Mouse (Mus musculus): ENCODE results near the gene Atrip. TPM values are rescaled to one million over a fixed set of nuclear protein-coding genes. Genes with fewer than 3 reads are reported as not detected.
A peak's percentile ranks its signal among the peaks of the same experiment; 100 is the strongest.

Atrip gene
- total and polyA plus RNA-seq, 2 experiments from 2014 or later: 34.6 to 45.2 TPM

GRCm38 (mm10) chr9:109093786-109094552 is 20.0 kb upstream of the Atrip start:
- H3K9ac ChIP-seq: peak overlapping the region; percentile 95
- DNase-seq: no peak
- 16% methylated on average over 11 of the region's 11 CpGs for WGBS

DNA sequence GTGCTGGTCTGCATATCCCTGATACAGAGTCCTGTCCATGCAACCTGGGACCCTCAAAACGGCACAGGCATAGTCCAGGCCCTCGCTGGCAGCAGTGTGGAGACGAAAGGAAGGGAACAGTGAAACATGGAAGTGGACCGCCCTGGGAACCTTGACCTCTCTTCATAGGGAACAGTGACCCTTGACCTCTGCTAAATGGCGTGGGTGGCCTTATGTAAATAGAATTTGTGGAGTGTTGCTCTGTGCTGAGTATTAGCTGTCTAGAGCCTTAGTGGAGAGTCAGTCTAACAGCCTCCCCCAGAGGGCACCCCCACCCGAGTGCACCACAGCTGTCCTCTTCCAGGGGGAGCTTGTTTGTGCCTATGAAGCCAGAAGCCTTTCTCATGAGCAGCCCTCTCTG is 18.9 kb upstream of the Atrip start:
- Histone ChIP-seq H3K9me3 (ENCODE audit: low read length) (no peaks in the 10 kb centered on the region), H3K27me3 (ENCODE audit: insufficient read depth, low read length) (no peaks in the 10 kb centered on the region), H3K4me2 (ENCODE audit: low read depth) (no peak overlapping the region), H3K9ac (no peak overlapping the region), H3K27ac (ENCODE audit: low read depth, low read length) (no peak overlapping the region), H3K4me3 (ENCODE audit: low read depth, low read length) (no peak overlapping the region), H3K36me3 (ENCODE audit: insufficient read depth) (peaks cover 13% of the 10 kb centered on the region), H3K4me1 (ENCODE audit: insufficient read depth) (peaks cover 23% of the 10 kb centered on the region)
- WGBS: 63% methylated on average over 6 of the region's 6 CpGs
- 0 out of 2 replicates have a peak, but pooled peaks have one; percentile 4 for TF ChIP-seq CTCF (IDR thresholded peaks at IDR 0.05; ENCODE audit: low read depth)
- DNase-seq (no peak), ATAC-seq (no peak)

More at GRCm38 (mm10) chr9:109093786-109094552, 20.0 kb upstream of the Atrip start:
- no peak for TF ChIP-seq CTCF (IDR thresholded peaks at IDR 0.05; ENCODE audit: low read depth)
- Histone ChIP-seq H3K4me1 (ENCODE audit: insufficient read depth) (peaks cover 35% of the 10 kb centered on the region), H3K36me3 (ENCODE audit: insufficient read depth) (peaks cover 13% of the 10 kb centered on the region), H3K9me3 (ENCODE audit: low read length) (no peaks in the 10 kb centered on the region), H3K27me3 (ENCODE audit: insufficient read depth, low read length) (no peaks in the 10 kb centered on the region), H3K27ac (ENCODE audit: low read depth, low read length) (peak overlapping the region; percentile 100), H3K4me2 (ENCODE audit: low read depth) (peak overlapping the region; percentile 83), H3K4me3 (ENCODE audit: low read depth, low read length) (peak overlapping the region; percentile 71)
- no peak for ATAC-seq

DNA sequence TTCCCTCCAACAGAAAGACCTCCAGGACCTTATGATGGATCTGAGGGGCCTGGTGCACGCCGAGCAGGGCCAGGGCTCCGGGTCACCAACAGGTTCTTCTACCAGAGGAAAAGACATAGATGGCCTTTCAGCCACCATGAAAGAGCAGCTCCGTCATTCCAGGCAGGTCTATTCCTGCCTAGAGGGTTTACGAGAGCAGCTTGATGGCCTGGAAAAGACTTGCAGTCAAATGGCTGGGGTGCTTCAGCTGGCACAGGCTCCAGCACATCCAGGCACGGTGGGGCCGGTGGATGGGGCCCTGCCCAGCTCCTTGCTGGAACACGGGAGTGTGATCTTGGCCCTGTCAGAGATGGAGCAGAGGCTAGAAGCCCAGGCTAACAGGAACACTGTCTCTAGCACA is 17.9 kb upstream of the Atrip start:
- Histone ChIP-seq H3K4me1 (ENCODE audit: insufficient read depth) (peaks cover 13% of the 10 kb centered on the region), H3K9ac (no peak overlapping the region), H3K9me3 (ENCODE audit: low read length) (no peaks in the 10 kb centered on the region), H3K27me3 (ENCODE audit: insufficient read depth, low read length) (no peaks in the 10 kb centered on the region), H3K4me2 (ENCODE audit: low read depth) (no peak overlapping the region), H3K27ac (ENCODE audit: low read depth, low read length) (no peak overlapping the region), H3K4me3 (ENCODE audit: low read depth, low read length) (no peak overlapping the region), H3K36me3 (ENCODE audit: insufficient read depth) (peaks cover 13% of the 10 kb centered on the region)
- no peak for DNase-seq
- no peak for TF ChIP-seq CTCF (IDR thresholded peaks at IDR 0.05; ENCODE audit: low read depth)
- no peak for ATAC-seq
- 93% methylated on average over 8 of the region's 8 CpGs for WGBS

DNA sequence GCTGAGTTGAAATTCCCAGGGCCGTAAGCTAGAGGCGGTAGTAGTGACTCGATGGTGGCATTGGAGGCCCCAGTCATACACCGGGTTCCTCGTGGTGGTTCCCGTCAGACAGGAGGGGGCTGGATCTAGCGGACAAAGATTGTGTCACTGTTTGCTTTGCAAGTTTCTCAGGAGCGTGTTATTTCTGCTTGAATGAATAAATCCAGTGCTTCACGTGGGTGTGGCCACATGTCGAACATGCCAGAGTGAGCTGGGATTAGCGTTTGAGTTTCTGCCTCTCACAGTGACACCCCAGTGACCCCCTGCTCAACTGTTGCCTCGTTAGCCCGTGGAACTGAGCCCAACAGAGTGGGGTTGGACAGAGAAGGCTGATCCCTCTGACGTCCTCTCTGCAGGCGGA is 16.5 kb upstream of the Atrip start:
- Histone ChIP-seq H3K27ac (ENCODE audit: low read depth, low read length) (no peak overlapping the region), H3K4me1 (ENCODE audit: insufficient read depth) (peaks cover 9% of the 10 kb centered on the region), H3K9me3 (ENCODE audit: low read length) (no peaks in the 10 kb centered on the region), H3K4me2 (ENCODE audit: low read depth) (no peak overlapping the region), H3K27me3 (ENCODE audit: insufficient read depth, low read length) (no peaks in the 10 kb centered on the region), H3K9ac (no peak overlapping the region), H3K4me3 (ENCODE audit: low read depth, low read length) (no peak overlapping the region), H3K36me3 (ENCODE audit: insufficient read depth) (peaks cover 13% of the 10 kb centered on the region)
- no peak for TF ChIP-seq CTCF (IDR thresholded peaks at IDR 0.05; ENCODE audit: low read depth)
- DNase-seq (no peak), ATAC-seq (no peak)
- 16% methylated on average over 15 of the region's 15 CpGs for WGBS

DNA sequence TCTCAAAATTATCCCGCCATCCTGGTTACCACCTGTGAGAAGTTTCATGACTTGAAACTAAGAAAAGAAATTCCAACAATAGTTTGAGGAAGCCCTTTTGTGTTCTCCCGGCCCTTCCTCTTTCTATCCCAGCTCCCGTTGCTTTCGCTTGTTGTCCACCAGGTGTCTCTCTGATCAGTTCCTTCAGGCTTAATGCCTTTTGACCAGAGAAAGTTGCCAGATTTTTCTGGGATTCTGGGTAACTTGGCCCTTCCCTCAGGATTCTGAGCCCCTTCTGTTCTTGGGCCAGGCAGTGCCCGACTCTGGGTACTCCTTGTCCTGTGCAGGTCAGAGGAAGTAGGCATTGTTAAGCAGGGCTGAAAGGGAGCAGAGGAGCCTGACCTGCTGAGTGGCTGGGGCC is 14.1 kb upstream of the Atrip start:
- H3K27ac ChIP-seq (ENCODE audit: low read depth, low read length): no peak overlapping the region
- no peaks in the 10 kb centered on the region for H3K4me1 ChIP-seq (ENCODE audit: insufficient read depth)
- 3% methylated on average over 5 of the region's 5 CpGs for WGBS
- ATAC-seq (peak; percentile 56), DNase-seq (peak; percentile 65)
- no peaks in the 10 kb centered on the region for H3K9me3 ChIP-seq (ENCODE audit: low read length)
- TF ChIP-seq CTCF (IDR thresholded peaks at IDR 0.05; ENCODE audit: low read depth): peak; percentile 70
- H3K4me3 ChIP-seq (ENCODE audit: low read depth, low read length): no peak overlapping the region
- no peak overlapping the region for H3K4me2 ChIP-seq (ENCODE audit: low read depth)
- no peak overlapping the region for H3K9ac ChIP-seq
- H3K27me3 ChIP-seq (ENCODE audit: insufficient read depth, low read length): no peaks in the 10 kb centered on the region
- H3K36me3 ChIP-seq (ENCODE audit: insufficient read depth): peaks cover 13% of the 10 kb centered on the region

GRCm38 (mm10) chr9:109084922-109085321 is 11.0 kb upstream of the Atrip start:
- peak; percentile 46 for DNase-seq
- Histone ChIP-seq H3K4me2 (ENCODE audit: low read depth) (no peak overlapping the region), H3K4me1 (ENCODE audit: insufficient read depth) (peaks cover 6% of the 10 kb centered on the region; the same call in 1 of the 2 replicates), H3K9ac (no peak overlapping the region), H3K9me3 (ENCODE audit: low read length) (no peaks in the 10 kb centered on the region), H3K4me3 (ENCODE audit: low read depth, low read length) (no peak overlapping the region), H3K27ac (ENCODE audit: low read depth, low read length) (no peak overlapping the region), H3K36me3 (ENCODE audit: insufficient read depth) (0 out of 2 replicates have a peak, but pooled peaks cover 10% of the 10 kb centered on the region), H3K27me3 (ENCODE audit: insufficient read depth, low read length) (no peaks in the 10 kb centered on the region)
- ATAC-seq: no peak
- WGBS: 5% methylated on average over 2 of the region's 2 CpGs
- peak; percentile 61 for TF ChIP-seq CTCF (IDR thresholded peaks at IDR 0.05; ENCODE audit: low read depth)

GRCm38 (mm10) chr9:109082124-109082800 is 8.3 kb upstream of the Atrip start, which contains the start of the genes Ccdc51 and Tma7:
Gene Ccdc51 (plus strand): TSS chr9:109082493.
Gene Tma7 (minus strand): TSS chr9:109082587.
- DNase-seq (peak; percentile 87), ATAC-seq (peak; percentile 99)
- Histone ChIP-seq H3K27ac (ENCODE audit: low read depth, low read length) (peak within 1 kb of the TSS; percentile 76), H3K4me3 (ENCODE audit: low read depth, low read length) (peak within 1 kb of the TSS; percentile 71), H3K9me3 (ENCODE audit: low read length) (no peaks in the 10 kb centered on the region), H3K27me3 (ENCODE audit: insufficient read depth, low read length) (no peaks in the 10 kb centered on the region), H3K36me3 (ENCODE audit: insufficient read depth) (peaks cover 14% of the 10 kb centered on the region; the same call in 1 of the 2 replicates), H3K9ac (peak within 1 kb of the TSS; percentile 76), H3K4me1 (ENCODE audit: insufficient read depth) (peaks cover 6% of the 10 kb centered on the region; the same call in 1 of the 2 replicates), H3K4me2 (ENCODE audit: low read depth) (peak within 1 kb of the TSS; percentile 76)
- TF ChIP-seq CTCF (IDR thresholded peaks at IDR 0.05; ENCODE audit: low read depth): no peak
- under 1% methylated on average over 37 of the region's 37 CpGs for WGBS

Measured in forebrain, postnatal 0 days (tissue).